Mouse (Mus musculus): ENCODE measurements around the gene Prr36. TPM values are rescaled to one million over a fixed set of nuclear protein-coding genes. Genes with fewer than 3 reads are reported as not detected.

Prr36 gene
- total RNA-seq, 2 experiments from 2014 or later, result 39.0 to 54.3 TPM

DNA sequence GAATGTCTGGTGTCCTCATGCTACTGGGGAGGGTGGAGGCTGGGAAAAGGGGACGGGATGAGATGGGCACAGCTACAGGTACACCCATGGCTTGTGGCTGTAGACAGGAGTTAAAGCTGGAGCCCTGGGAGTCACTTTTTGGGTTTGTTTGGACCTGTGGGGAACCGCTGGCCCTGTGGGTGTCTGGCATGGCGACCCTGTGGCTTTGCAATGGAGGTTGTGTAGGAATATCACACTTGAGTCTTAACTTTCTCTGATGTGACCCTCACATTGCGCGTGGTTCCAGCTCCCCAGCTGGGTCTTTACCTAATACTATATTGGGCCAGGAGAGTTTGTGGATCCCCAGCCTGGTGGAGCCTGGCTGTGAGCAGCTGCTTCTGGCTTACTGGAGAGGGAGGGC, 27.8 kb upstream of the Prr36 start:
- DNase-seq (ENCODE audit: extremely low spot score in 1 of 2, low spot score in 1 of 2), result no peak

GRCm38 (mm10) chr8:4239193-4239890, 22.1 kb upstream of the Prr36 start:
- no peak for DNase-seq (ENCODE audit: extremely low spot score in 1 of 2, low spot score in 1 of 2)

GRCm38 (mm10) chr8:4238434-4239192, 21.4 kb upstream of the Prr36 start, which contains the start of the genes Map2k7 and Gm49320:
Map2k7 (plus strand) TSS chr8:4238740.
Gm49320 (plus strand) TSS chr8:4238865.
- peak; percentile 99 for DNase-seq (ENCODE audit: extremely low spot score in 1 of 2, low spot score in 1 of 2)

DNA sequence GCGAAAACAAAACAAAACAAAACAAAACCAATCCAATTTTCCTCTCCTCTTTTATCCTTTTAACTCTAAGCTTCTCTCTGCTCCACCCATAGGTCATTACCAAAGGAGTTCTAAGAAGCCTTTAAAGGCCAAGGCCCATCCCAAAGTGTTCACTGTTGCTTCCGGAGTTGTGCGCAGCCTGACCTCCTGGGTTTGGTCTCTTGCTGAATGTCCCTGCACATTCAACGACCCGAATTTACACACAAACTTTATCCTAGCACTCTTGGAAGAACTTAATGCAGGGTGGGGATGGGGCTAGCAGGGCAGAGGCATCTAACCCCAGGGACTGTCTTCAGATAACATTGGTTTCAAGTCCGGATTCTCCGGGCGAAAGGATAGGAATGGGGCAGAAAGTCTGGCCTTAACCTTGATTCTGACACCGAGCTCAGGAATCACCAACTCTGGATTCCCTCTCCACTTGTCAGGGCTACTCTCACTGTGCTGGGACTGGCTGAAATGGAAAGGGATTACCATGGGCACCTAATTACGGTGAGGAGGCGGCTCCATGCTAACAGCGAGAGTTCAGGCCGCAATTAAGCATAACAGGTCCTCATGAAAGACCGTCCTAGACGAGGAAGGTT, 20.7 kb upstream of the Prr36 start:
- no peak for DNase-seq (ENCODE audit: extremely low spot score in 1 of 2, low spot score in 1 of 2)

DNA sequence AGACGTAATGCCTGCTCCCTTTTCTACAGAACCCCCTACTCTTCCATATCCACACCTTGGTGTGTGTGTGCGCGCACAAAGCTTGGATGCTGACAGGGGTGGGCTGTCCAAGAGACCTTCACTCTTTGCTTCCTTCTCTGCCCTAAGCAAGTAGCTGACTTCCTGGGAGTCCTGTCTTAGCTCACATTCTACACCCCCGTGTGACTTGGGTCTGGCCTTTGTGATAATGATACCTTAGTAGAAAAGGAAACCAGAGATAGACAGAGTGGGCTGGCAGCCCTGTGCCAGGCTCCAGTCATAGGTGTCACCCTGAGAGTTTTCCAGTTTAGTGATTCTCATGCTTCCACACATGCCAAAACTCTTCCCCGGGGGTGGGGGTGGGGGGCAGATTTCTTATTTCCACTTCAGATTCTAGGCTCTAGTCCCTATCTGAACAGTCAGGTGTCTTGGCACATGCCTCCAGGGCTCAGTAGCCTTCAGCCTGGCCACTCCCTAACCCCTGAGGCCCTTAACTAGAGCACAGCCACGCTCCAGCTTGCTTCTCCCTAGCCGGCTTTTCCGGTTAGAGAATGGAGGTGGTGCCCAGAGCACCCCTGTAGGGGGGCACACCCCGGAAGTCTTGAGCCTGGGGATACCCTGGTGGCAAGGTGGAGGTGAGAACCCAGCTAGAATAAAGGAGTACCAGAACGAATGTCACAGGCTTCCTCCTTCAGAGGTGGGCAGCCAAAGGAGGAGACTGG, 13.5 kb upstream of the Prr36 start:
- no peak for DNase-seq (ENCODE audit: extremely low spot score in 1 of 2, low spot score in 1 of 2)

DNA sequence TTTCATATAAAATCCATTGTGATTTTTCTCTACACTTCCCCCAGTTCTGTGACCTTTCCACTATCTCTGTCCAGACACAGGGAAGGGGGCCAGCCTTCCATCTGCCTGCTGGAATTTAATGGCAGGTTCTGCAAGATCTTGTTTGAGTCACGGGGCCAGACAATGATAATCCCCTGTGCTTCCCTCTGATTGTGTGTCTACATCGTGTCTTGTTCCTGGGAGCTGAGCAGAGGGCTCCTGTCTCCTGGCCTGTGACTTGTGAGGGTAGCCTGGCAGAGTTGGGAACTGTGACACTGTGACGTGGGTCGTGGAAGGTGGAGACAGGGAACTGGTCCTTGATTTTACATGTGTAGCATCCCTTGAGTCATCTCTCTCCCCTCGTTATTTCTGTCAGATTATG, 12.5 kb upstream of the Prr36 start:
- no peak for DNase-seq (ENCODE audit: extremely low spot score in 1 of 2, low spot score in 1 of 2)

DNA sequence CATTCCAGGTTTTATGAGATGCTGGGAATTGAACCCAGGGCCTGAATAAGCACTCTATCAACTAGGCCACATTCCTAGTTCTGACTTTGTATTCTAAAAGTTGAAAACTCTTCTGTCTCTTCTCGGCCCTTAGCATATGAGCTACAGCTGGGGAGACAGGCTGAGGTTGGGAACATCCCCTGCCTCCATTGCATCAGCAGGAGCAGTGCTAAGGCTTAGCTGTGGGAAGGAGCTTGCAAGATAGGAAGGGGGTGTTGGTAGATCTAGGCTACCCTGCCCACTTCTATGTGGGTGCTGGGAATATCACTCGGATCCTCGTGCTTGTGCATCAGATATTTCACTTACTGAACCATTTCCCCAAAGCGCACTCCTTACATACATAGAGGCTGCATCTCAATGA, 10.7 kb upstream of the Prr36 start:
- no peak for DNase-seq (ENCODE audit: extremely low spot score in 1 of 2, low spot score in 1 of 2)

DNA sequence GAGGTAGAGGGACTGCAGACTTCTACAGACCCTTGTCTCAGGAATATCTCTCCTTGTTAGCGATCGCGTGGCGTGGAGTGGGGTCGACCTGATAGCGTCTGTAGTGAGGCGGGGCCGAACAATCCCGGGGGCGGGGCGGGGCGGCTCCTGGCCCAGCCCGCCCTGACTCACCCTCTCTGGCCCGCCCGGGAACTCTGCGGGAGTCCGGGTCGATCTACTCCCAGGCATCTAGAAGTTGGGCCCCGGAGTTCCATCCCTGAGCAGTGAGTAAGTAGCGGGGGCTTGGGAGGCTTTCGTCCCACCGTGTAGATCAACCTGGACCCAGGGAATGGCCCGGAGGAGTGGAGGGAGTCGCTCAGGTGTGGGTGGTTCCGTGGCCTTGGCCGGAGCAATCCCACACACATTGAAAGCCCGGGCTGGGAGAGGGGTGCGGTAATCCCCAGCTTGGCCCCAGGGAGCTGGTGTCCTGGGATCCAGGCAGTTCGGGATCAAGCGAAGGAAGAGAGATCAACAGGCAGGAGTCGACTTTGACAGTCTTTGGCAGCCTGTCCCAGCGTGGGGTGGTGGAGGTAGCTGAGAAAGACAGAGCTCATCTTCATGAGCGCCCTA, 9.6 kb upstream of the Prr36 start, which contains the start of gene Lrrc8e:
Gene Lrrc8e, plus strand, starts transcription at position 89 of the 609 bp plus-strand sequence.
- DNase-seq (ENCODE audit: extremely low spot score in 1 of 2, low spot score in 1 of 2), result no peak

DNA sequence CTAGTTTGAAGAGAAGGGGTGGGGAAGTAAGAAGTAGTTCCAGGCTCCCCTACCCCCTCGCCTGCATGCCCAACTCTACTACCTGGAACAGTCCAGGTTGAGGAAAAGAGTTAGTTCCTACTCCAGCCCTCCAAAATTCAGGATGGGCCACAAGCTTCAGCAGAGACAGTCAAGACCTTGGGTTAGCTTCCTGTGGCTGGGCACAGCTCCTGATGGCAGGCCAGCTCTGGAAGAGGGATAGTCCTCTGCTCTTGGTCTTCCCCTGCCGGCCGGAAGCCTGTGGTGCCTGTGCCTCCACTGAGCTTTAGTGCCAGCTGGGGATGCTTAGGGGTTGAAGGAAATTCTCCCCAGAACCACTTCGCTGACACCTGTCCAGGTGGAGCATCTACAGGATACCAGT, 9.1 kb upstream of the Prr36 start:
- no peak for DNase-seq (ENCODE audit: extremely low spot score in 1 of 2, low spot score in 1 of 2)

- no peak for DNase-seq (ENCODE audit: extremely low spot score in 1 of 2, low spot score in 1 of 2)
Measured at GRCm38 (mm10) chr8:4222059-4222458, 4.8 kb upstream of the Prr36 start.

GRCm38 (mm10) chr8:4219617-4220016, 2.4 kb upstream of the Prr36 start:
- DNase-seq (ENCODE audit: extremely low spot score in 1 of 2, low spot score in 1 of 2), result no peak

GRCm38 (mm10) chr8:4216296-4216695, 963 bp downstream of the Prr36 start:
- no peak for DNase-seq (ENCODE audit: extremely low spot score in 1 of 2, low spot score in 1 of 2)

DNA sequence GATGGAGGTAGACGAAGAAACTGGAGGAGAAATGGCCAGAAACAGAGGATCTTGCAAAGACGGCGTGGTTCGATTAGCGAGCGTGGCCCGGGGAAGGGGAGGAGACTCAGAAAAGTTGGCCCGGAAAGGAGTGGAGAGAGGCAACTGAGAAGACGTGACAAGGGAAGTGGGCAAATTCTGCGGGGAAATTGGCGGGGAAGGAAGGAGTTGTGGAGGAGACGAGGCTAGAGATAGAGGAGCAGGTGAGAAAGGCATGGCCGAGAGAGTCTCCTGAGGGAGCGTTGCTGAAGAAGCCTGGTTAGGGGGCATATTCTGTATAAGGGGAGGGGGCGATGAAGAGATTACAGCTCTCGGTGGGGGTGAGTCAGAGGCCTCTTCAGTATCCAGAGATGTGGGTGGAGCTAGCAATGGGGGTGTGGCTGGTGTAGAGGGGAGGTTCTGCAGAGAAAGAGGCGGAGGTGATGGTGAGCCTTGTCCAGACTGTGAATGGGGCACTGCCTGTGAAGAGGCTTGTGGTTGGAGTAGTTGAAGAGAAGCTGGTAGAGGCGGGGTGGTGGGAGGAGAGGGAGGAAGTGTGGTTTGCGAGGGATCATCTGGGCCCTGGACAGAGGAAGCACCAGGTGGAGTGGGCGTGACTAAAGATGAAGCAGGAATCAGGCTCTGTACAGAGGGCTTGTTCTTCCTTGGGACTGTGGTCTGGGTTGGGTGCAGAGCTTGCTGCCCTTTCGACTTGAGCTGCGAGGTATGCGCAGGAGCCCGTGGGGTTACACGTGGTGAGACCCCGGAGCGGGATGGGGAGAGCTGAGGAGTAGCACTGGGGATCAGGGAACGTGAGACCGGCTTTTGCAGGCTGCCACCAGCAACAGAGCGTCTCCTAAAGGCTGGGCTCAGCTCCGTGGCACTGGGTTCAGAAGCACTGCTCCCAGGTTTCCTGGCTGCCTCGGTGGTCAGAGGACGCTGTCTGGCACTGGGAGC, 3.0 kb downstream of the Prr36 start:
- no peak for DNase-seq (ENCODE audit: extremely low spot score in 1 of 2, low spot score in 1 of 2)

DNA sequence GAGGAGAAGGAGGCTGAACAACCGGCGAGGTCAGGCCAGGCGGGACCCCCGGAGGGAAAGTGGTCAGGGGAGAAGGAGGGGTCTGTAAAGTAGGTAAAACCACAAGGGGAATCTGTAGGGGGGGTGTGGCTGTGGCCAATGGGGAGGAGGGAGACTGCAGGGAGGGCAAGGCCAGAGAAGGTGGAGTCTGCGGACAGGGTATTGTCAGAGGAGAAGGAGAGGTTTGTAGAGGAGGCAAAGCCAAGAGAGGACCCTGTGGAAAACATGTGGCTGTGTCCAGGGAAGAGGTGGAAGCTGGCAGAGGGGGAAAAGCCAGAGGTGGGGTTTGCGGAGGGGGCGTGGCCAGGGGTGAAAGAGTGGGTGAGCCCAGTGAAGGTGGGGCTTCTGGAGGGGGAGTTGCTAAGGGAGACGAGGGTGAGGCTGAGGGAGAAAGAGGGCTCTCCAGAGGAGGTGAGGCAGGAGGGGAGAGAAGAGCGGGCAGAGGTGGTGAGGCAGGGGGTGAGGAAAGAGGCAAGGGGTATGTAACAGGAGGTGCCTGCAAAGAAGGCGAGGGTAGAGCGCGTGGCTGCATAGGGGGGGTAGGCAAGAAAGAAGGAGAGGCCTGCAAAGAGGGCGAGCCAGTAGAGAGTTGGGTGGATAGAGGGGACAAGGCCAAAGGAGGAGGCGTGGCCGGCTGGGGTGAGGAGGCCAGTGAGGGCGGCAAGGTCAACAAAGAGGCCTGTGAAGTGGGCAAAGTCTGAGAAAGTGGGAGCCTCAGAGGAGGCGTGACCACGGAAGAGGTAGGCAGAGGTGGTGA, 3.9 kb downstream of the Prr36 start:
- DNase-seq (ENCODE audit: extremely low spot score in 1 of 2, low spot score in 1 of 2), result peak in 1 of 2 experiments; percentile 20

DNA sequence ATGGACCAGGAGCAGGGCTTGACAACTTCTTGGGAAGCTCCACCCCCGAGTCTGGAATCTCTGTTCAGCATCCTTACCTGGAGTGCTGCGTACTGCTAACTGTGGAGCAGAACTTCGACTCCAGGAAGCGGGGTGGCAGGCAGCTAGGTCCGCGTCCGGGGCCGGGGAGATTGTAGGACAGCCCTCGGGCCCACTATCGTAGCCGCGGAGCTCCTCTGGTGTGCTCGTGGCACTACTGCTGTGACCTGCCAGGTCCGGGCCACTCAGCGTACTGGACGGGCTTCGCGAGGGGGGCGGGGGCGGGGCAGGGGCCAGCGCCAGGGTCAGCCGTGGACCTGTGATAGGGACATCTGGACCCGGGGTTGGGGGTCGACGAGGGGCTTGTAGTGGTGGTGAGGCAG, 4.5 kb downstream of the Prr36 start:
- peak in 1 of 2 experiments; percentile 21 for DNase-seq (ENCODE audit: extremely low spot score in 1 of 2, low spot score in 1 of 2)

DNA sequence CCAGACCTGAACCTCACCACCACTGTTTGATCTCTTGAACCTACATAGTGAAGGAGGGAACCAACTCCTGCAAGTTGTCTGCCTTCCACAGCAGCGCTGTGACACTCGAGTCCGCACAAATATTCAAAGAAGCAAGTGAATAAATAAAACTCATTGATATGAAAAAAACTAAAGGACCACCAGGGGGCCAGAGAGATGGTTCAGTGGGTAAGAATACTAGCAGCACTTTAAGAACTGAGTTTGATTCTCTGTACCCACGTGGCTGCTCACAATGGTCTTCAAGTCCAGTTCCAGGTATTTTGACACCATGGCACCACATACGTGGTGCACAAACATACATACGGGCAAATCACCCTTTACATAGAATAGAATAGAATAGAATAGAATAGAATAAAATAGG, 6.2 kb downstream of the Prr36 start:
- DNase-seq (ENCODE audit: extremely low spot score in 1 of 2, low spot score in 1 of 2), result no peak

DNA sequence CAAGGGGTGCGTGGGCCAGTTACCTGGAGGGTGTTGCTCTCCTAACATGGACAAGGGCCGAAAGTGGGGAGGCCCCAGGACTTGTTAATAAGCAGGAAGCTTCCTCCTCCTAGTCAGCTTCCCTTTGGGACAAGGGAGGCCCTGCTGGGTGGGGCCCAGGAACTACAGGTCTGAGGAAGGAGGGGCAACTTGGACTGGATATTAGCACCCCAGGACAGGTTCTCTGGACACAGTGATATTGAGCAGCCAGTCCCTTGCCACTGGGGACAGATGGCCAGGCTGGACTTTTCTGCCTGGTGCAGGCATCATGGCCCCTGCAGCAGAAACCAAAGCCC, 10.3 kb downstream of the Prr36 start:
- DNase-seq (ENCODE audit: extremely low spot score in 1 of 2, low spot score in 1 of 2), result no peak

GRCm38 (mm10) chr8:4206182-4207015, 10.9 kb downstream of the Prr36 start:
- DNase-seq (ENCODE audit: extremely low spot score in 1 of 2, low spot score in 1 of 2), result no peak
